Mouse (Mus musculus) gastrocnemius, postnatal 14 days (tissue): ENCODE results near the gene Cdh23. TPM values are rescaled to one million over a fixed set of nuclear protein-coding genes. Genes with fewer than 3 reads are reported as not detected.

Source experiments
- DNase-seq: peaks from one replicate; pipeline ENCODE4 v3.0.0; 2021; ENCODE audit warnings: mixed read lengths
- intact Hi-C: fragments of 180-260 bp; cut with DNase I; formaldehyde crosslinking; loops from one replicate; pipeline ENCODE4 v1.15.1; 2025; ENCODE audit warnings: low total_unique reads
- total RNA-seq, 2 experiments: library from RNA; stranded (reverse); gene quantifications; 2 replicates each; pipeline ENCODE4 v1.2.3; 2021

Cdh23 gene
- total RNA-seq, 2 experiments from 2014 or later, result 2.4 to 4.4 TPM

GRCm38 (mm10) chr10:60442321-60442720, 254.0 kb downstream of the Cdh23 start:
- intact Hi-C loops, result no loop called here
- no peak for DNase-seq

- intact Hi-C loops, result no loop called here
- no peak for DNase-seq
Observed at GRCm38 (mm10) chr10:60432679-60433078, 263.6 kb downstream of the Cdh23 start.

- intact Hi-C loops, result no loop called here
- DNase-seq, result no peak
Observed at GRCm38 (mm10) chr10:60430591-60430990, 265.7 kb downstream of the Cdh23 start.

- DNase-seq, result no peak
- intact Hi-C loops, result no loop called here
Observed at GRCm38 (mm10) chr10:60430001-60430400, 266.3 kb downstream of the Cdh23 start.

GRCm38 (mm10) chr10:60422756-60423155, 273.5 kb downstream of the Cdh23 start:
- intact Hi-C loops, result no loop called here

GRCm38 (mm10) chr10:60419624-60420023, 276.7 kb downstream of the Cdh23 start:
- intact Hi-C loops, result loop anchor here (5.0 kb wide), 1 partner anchor 278 kb away; the partner anchor contains the start of gene Cdh23
- no peak for DNase-seq

More at GRCm38 (mm10) chr10:60422756-60423155, 273.5 kb downstream of the Cdh23 start:
- DNase-seq, result no peak

GRCm38 (mm10) chr10:60418137-60418536, 278.2 kb downstream of the Cdh23 start:
- peak; percentile 52 for DNase-seq
- intact Hi-C loops, result loop anchor here (5.0 kb wide), 1 partner anchor 279 kb away; the partner anchor contains the start of gene Cdh23

GRCm38 (mm10) chr10:60417041-60417440, 279.2 kb downstream of the Cdh23 start:
- DNase-seq, result no peak
- intact Hi-C loops, result loop anchor here (5.0 kb wide), 1 partner anchor 280 kb away; the partner anchor contains the start of gene Cdh23

GRCm38 (mm10) chr10:60413756-60414155, 282.5 kb downstream of the Cdh23 start:
- intact Hi-C loops, result no loop called here
- no peak for DNase-seq

- intact Hi-C loops, result loop anchor here (2.0 kb wide), 1 partner anchor 105 kb away; no protein-coding TSS in a partner anchor
- no peak for DNase-seq
Observed at GRCm38 (mm10) chr10:60411794-60412193, 284.5 kb downstream of the Cdh23 start.

GRCm38 (mm10) chr10:60407831-60408230, 288.5 kb downstream of the Cdh23 start:
- DNase-seq, result peak; percentile 49
- intact Hi-C loops, result loop anchor here (5.0 kb wide), 2 partner anchors 61 to 349 kb away; partner anchors contain the start of gene Vsir

- DNase-seq, result peak; percentile 77
- intact Hi-C loops, result loop anchor here (5.0 kb wide), 2 partner anchors 58 to 352 kb away; partner anchors contain the start of gene Vsir
Observed at GRCm38 (mm10) chr10:60405460-60406177, 290.7 kb downstream of the Cdh23 start.

GRCm38 (mm10) chr10:60400507-60401295, 295.6 kb downstream of the Cdh23 start:
- no peak for DNase-seq
- intact Hi-C loops, result no loop called here

GRCm38 (mm10) chr10:60399449-60399848, 296.8 kb downstream of the Cdh23 start, which contains the start of gene Gm17455:
Gene Gm17455, plus strand, starts transcription at chr10:60399726.
- intact Hi-C loops, result no loop called here

GRCm38 (mm10) chr10:60398051-60398814, 298.1 kb downstream of the Cdh23 start:
- DNase-seq, result no peak
- intact Hi-C loops, result no loop called here

More at GRCm38 (mm10) chr10:60399449-60399848, 296.8 kb downstream of the Cdh23 start, which contains the start of gene Gm17455:
- DNase-seq, result no peak

- intact Hi-C loops, result no loop called here
- DNase-seq, result no peak
Observed at GRCm38 (mm10) chr10:60395605-60396004, 300.7 kb downstream of the Cdh23 start.

GRCm38 (mm10) chr10:60394936-60395335, 301.4 kb downstream of the Cdh23 start:
- DNase-seq, result no peak
- intact Hi-C loops, result no loop called here

GRCm38 (mm10) chr10:60391661-60392060, 304.6 kb downstream of the Cdh23 start:
- intact Hi-C loops, result no loop called here
- DNase-seq, result no peak

- DNase-seq, result no peak
- intact Hi-C loops, result no loop called here
Observed at GRCm38 (mm10) chr10:60390904-60391420, 305.3 kb downstream of the Cdh23 start.
